In genomic region chr1:134070099-134070669, GRCm38 (mm10) we compare ENCODE assay signal across 9 mouse cellular contexts. TPM values are rescaled to one million over a fixed set of nuclear protein-coding genes. Genes with fewer than 3 reads are reported as not detected.
DNase-seq lines count a peak whose midpoint lies in the region; ATAC-seq and TF ChIP-seq lines count a peak whose summit lies in the region.
"Had no signal": no experiment of that assay in that cellular context is flagged by ENCODE, and none has a peak within 500 bp of the region (broad histone marks: within the 10 kb centered on the region; RNA-seq: fewer than 3 reads in every experiment).

No protein-coding gene starts in this region.

- no peak for ATAC-seq in kidney, postnatal 0 days (replicated peaks; ENCODE audit: low FRiP score, low read depth)
- ATAC-seq in forebrain, embryonic 15.5 days (replicated peaks): no peak
- ATAC-seq in liver, embryonic 16.5 days (ENCODE audit: low read depth): no peak

- no peak for DNase-seq in kidney, postnatal 0 days (ENCODE audit: low spot score)
- no peak for DNase-seq in kidney, adult 11 months
- DNase-seq in embryonic facial prominence, embryonic 10.5 days (ENCODE audit: low spot score): no peak
- DNase-seq in thymus, postnatal 0 days (ENCODE audit: low spot score): no peak
- no peak for DNase-seq in right cerebral cortex, postnatal 4 days
- DNase-seq: heart, adult 2 months; kidney, adult 8-10 months had no signal

- H3K9me3 ChIP-seq in kidney, postnatal 0 days (replicated peaks; ENCODE audit: low read length): no peaks in the 10 kb centered on the region
- H3K9me3 ChIP-seq in embryonic facial prominence, embryonic 10.5 days: no peaks in the 10 kb centered on the region
- no peaks in the 10 kb centered on the region for H3K9me3 ChIP-seq in forebrain, embryonic 15.5 days
- H3K9me3 ChIP-seq in liver, embryonic 16.5 days (replicated peaks; ENCODE audit: control insufficient read depth, low read length): no peaks in the 10 kb centered on the region

- TF ChIP-seq CTCF in kidney, postnatal 0 days (IDR thresholded peaks at IDR 0.05; ENCODE audit: low read depth): no peak

- 52% methylated on average over 8 of the region's 8 CpGs for WGBS in kidney, postnatal 0 days
- WGBS in embryonic facial prominence, embryonic 10.5 days: 76% methylated on average over 8 of the region's 8 CpGs
- 43% methylated on average over 8 of the region's 8 CpGs for WGBS in forebrain, embryonic 15.5 days
- 76% methylated on average over 8 of the region's 8 CpGs for WGBS in liver, embryonic 16.5 days (ENCODE audit: insufficient replicate concordance)

- H3K27ac ChIP-seq in kidney, postnatal 0 days: peak overlapping the region; percentile 72
- H3K27ac ChIP-seq in embryonic facial prominence, embryonic 10.5 days (replicated peaks): peak overlapping the region; percentile 66; the same call in 1 of the 2 replicates
- peak overlapping the region; percentile 89 for H3K27ac ChIP-seq in forebrain, embryonic 15.5 days (replicated peaks)
- H3K27ac ChIP-seq in liver, embryonic 16.5 days (ENCODE audit: low read length): peak overlapping the region; percentile 99
- H3K27ac ChIP-seq: heart, adult 2 months had no signal

- H3K4me2 ChIP-seq in kidney, postnatal 0 days (ENCODE audit: low read length): no peak overlapping the region
- H3K4me2 ChIP-seq in forebrain, embryonic 15.5 days (replicated peaks): no peak overlapping the region
- H3K4me2 ChIP-seq in liver, embryonic 16.5 days (ENCODE audit: low read depth, low read length): no peak overlapping the region

- H3K4me1 ChIP-seq in kidney, postnatal 0 days (replicated peaks; ENCODE audit: insufficient read depth, low read length): peaks cover 42% of the 10 kb centered on the region
- peaks cover 71% of the 10 kb centered on the region for H3K4me1 ChIP-seq in embryonic facial prominence, embryonic 10.5 days
- H3K4me1 ChIP-seq in forebrain, embryonic 15.5 days: peaks cover 53% of the 10 kb centered on the region
- H3K4me1 ChIP-seq in liver, embryonic 16.5 days (ENCODE audit: control insufficient read depth, low read depth, low read length): peaks cover 83% of the 10 kb centered on the region

- no peaks in the 10 kb centered on the region for H3K27me3 ChIP-seq in kidney, postnatal 0 days (ENCODE audit: insufficient read depth, low read length)
- no peaks in the 10 kb centered on the region for H3K27me3 ChIP-seq in embryonic facial prominence, embryonic 10.5 days (replicated peaks; ENCODE audit: low read depth, poor library complexity, severe bottlenecking)
- H3K27me3 ChIP-seq in forebrain, embryonic 15.5 days: no peaks in the 10 kb centered on the region
- peaks cover 22% of the 10 kb centered on the region for H3K27me3 ChIP-seq in liver, embryonic 16.5 days (ENCODE audit: control insufficient read depth, insufficient read depth, low read depth, low read length)

- H3K4me3 ChIP-seq in kidney, postnatal 0 days (replicated peaks; ENCODE audit: low read depth, low read length): no peak overlapping the region
- H3K4me3 ChIP-seq in embryonic facial prominence, embryonic 10.5 days: no peak overlapping the region
- H3K4me3 ChIP-seq in forebrain, embryonic 15.5 days: no peak overlapping the region
- H3K4me3 ChIP-seq in liver, embryonic 16.5 days (ENCODE audit: low read depth, low read length): no peak overlapping the region
- H3K4me3 ChIP-seq: heart, adult 2 months had no signal

- 0 out of 2 replicates have a peak, but pooled peaks cover under 1% of the 10 kb centered on the region for H3K36me3 ChIP-seq in kidney, postnatal 0 days (ENCODE audit: insufficient read depth, low read length)
- H3K36me3 ChIP-seq in embryonic facial prominence, embryonic 10.5 days (replicated peaks): peaks cover 7% of the 10 kb centered on the region
- peaks cover 4% of the 10 kb centered on the region; the same call in 1 of the 2 replicates for H3K36me3 ChIP-seq in forebrain, embryonic 15.5 days
- peaks cover 7% of the 10 kb centered on the region for H3K36me3 ChIP-seq in liver, embryonic 16.5 days (ENCODE audit: control insufficient read depth, insufficient read depth)

- no peak overlapping the region for H3K9ac ChIP-seq in kidney, postnatal 0 days (ENCODE audit: low read depth, low read length)
- H3K9ac ChIP-seq in forebrain, embryonic 15.5 days (replicated peaks): no peak overlapping the region
- no peak overlapping the region; the same call in none of the 2 replicates for H3K9ac ChIP-seq in liver, embryonic 16.5 days (ENCODE audit: low read depth, low read length)

RNA-seq across cellular contexts. Expression of gene Btg2, which starts 8.7 kb away (rescaled TPM):
- polyA plus RNA-seq in kidney, postnatal 0 days (2015; fragmentation: Nextera tagmentation; extraction: Ambion mirVana): 37.5 and 39.2 TPM in 2 replicates
- 32.5 and 40.4 TPM in 2 replicates for polyA plus RNA-seq in embryonic facial prominence, embryonic 10.5 days (2016; fragmentation: Nextera tagmentation; extraction: Ambion mirVana)
- 69.4 and 76.8 TPM in 2 replicates for polyA plus RNA-seq in forebrain, embryonic 15.5 days (2015; fragmentation: Nextera tagmentation; extraction: Ambion mirVana)
- 107 and 109 TPM in 2 replicates for polyA plus RNA-seq in liver, embryonic 16.5 days (2015; fragmentation: Nextera tagmentation; extraction: Ambion mirVana)
- polyA plus RNA-seq in thymus, postnatal 0 days (2015; fragmentation: Nextera tagmentation; extraction: Ambion mirVana): 315 and 335 TPM in 2 replicates

RNA-seq across cellular contexts. Expression of gene Fmod, which starts 33.1 kb away (rescaled TPM):
- polyA plus RNA-seq in kidney, postnatal 0 days (2015; fragmentation: Nextera tagmentation; extraction: Ambion mirVana): 7.8 and 9.4 TPM in 2 replicates
- polyA plus RNA-seq in embryonic facial prominence, embryonic 10.5 days (2016; fragmentation: Nextera tagmentation; extraction: Ambion mirVana): 2.0 and 2.2 TPM in 2 replicates
- polyA plus RNA-seq in forebrain, embryonic 15.5 days (2015; fragmentation: Nextera tagmentation; extraction: Ambion mirVana): 4.2 and 6.4 TPM in 2 replicates
- polyA plus RNA-seq in liver, embryonic 16.5 days (2015; fragmentation: Nextera tagmentation; extraction: Ambion mirVana): 2.2 and 3.3 TPM in 2 replicates
- 0.32 and 0.40 TPM in 2 replicates for polyA plus RNA-seq in thymus, postnatal 0 days (2015; fragmentation: Nextera tagmentation; extraction: Ambion mirVana)

RNA-seq across cellular contexts. Expression of gene Chit1, which starts 40.9 kb away (rescaled TPM):
- 0.41 and 0.58 TPM in 2 replicates for polyA plus RNA-seq in kidney, postnatal 0 days (2015; fragmentation: Nextera tagmentation; extraction: Ambion mirVana)
- polyA plus RNA-seq in embryonic facial prominence, embryonic 10.5 days (2016; fragmentation: Nextera tagmentation; extraction: Ambion mirVana): 0.09 TPM in 1 of 2 replicates, not detected in the other
- polyA plus RNA-seq in forebrain, embryonic 15.5 days (2015; fragmentation: Nextera tagmentation; extraction: Ambion mirVana): 0.17 and 0.24 TPM in 2 replicates
- 0.19 and 0.20 TPM in 2 replicates for polyA plus RNA-seq in liver, embryonic 16.5 days (2015; fragmentation: Nextera tagmentation; extraction: Ambion mirVana)
- 0.72 and 1.1 TPM in 2 replicates for polyA plus RNA-seq in thymus, postnatal 0 days (2015; fragmentation: Nextera tagmentation; extraction: Ambion mirVana)
